Mouse (Mus musculus) ES-E14 (cell line): ENCODE measurements around the gene Mnat1. TPM values are rescaled to one million over a fixed set of nuclear protein-coding genes. Genes with fewer than 3 reads are reported as not detected.

Source experiments
- DNase-seq: peaks from one replicate; pipeline ENCODE4 v3.0.0-alpha.2; 2013; ENCODE audit warnings: low read depth, low spot score
- H3K27ac ChIP-seq: 2 replicates; pipeline ENCODE4 v1.5.1; 2012; ENCODE audit warnings: low read depth, mild to moderate bottlenecking, low read length, moderate library complexity, mixed read lengths; ENCODE audit not compliant: poor library complexity, insufficient read depth, severe bottlenecking
- H3K36me3 ChIP-seq: 2 replicates; pipeline ENCODE4 v1.6.1; 2012; ENCODE audit warnings: mild to moderate bottlenecking, low read length, moderate library complexity, mixed read lengths; ENCODE audit not compliant: control insufficient read depth, poor library complexity, insufficient read depth, severe bottlenecking
- H3K4me1 ChIP-seq, 2 experiments: fragments of 150-350 bp in 1 of 2; sonication (generic) in 1 of 2; 2 replicates each; pipeline ENCODE4 v1.6.1; 2012; ENCODE audit warnings: low read length in 2 of 2, mild to moderate bottlenecking in 1 of 2, mixed read lengths in 1 of 2; ENCODE audit not compliant: control insufficient read depth in 2 of 2, insufficient read depth in 2 of 2, poor library complexity in 1 of 2
- H3K4me3 ChIP-seq, 2 experiments: fragments of 150-350 bp in 1 of 2; sonication (generic) in 1 of 2; 2 replicates each; pipeline ENCODE4 v1.5.1; 2012; ENCODE audit warnings: low read length in 2 of 2, low read depth in 1 of 2, mild to moderate bottlenecking in 1 of 2, mixed read lengths in 1 of 2; ENCODE audit not compliant: insufficient read depth in 1 of 2, poor library complexity in 1 of 2, severe bottlenecking in 1 of 2
- H3K9ac ChIP-seq: 2 replicates; pipeline ENCODE4 v1.6.1; 2012; ENCODE audit warnings: low read depth, mild to moderate bottlenecking, low read length, mixed read lengths; ENCODE audit not compliant: poor library complexity, insufficient read depth, severe bottlenecking
- H3K9me3 ChIP-seq: fragments of 150-350 bp; sonication (generic); 2 replicates; pipeline ENCODE4 v1.6.1; 2012; ENCODE audit warnings: low read depth, mild to moderate bottlenecking, low read length; ENCODE audit not compliant: control insufficient read depth, insufficient read depth
- CHD2 ChIP-seq: IDR thresholded peaks from 2 replicates; pipeline ENCODE4 v1.6.1; 2014; ENCODE audit warnings: mild to moderate bottlenecking, low read depth, low read length, inconsistent platforms
- HCFC1 ChIP-seq: IDR thresholded peaks from 2 replicates; pipeline ENCODE4 v1.6.1; 2012; ENCODE audit warnings: low read length, inconsistent platforms, borderline replicate concordance; ENCODE audit not compliant: insufficient read depth
- MAFK ChIP-seq: IDR thresholded peaks from 2 replicates; pipeline ENCODE4 v1.6.1; 2014; ENCODE audit warnings: mild to moderate bottlenecking, low read depth, low read length, inconsistent platforms; ENCODE audit not compliant: insufficient read depth
- ZC3H11A ChIP-seq: IDR thresholded peaks from 2 replicates; pipeline ENCODE4 v1.6.1; 2012; ENCODE audit warnings: low read depth, mild to moderate bottlenecking, inconsistent platforms, low read length, borderline replicate concordance
- ZNF384 ChIP-seq: IDR thresholded peaks from 2 replicates; pipeline ENCODE4 v1.6.1; 2012; ENCODE audit warnings: low read depth, low read length, inconsistent platforms
- in situ Hi-C, 2 experiments: fragments of 600-800 bp; cut with MboI; formaldehyde crosslinking; loops; one replicate each; pipeline ENCODE4 v1.15.1; 2025; ENCODE audit warnings: low sequenced_read_pairs in 2 of 2, inconsistent platforms in 1 of 2; ENCODE audit not compliant: unreplicated experiment in 2 of 2
- total RNA-seq: library from RNA; depleted of rRNA; stranded (reverse); fragments of 300-350 nt; gene quantifications from 2 replicates; pipeline ENCODE4 v1.2.3, GENCODE M21; 2012

Gene Mnat1
- total RNA-seq, 1 experiment: 41.2 TPM

- no peak for TF ChIP-seq HCFC1
- no peak for TF ChIP-seq ZNF384
- TF ChIP-seq CHD2: no peak
- Histone ChIP-seq H3K4me3 (no peak overlapping the region), H3K9ac (no peak overlapping the region), H3K4me1 (no peaks in the 10 kb centered on the region), H3K27ac (no peak overlapping the region), H3K36me3 (peaks cover 3% of the 10 kb centered on the region), H3K9me3 (no peaks in the 10 kb centered on the region)
- in situ Hi-C loops: no loop called here
- no peak for DNase-seq
These were observed 95.1 kb downstream of the Mnat1 start for GRCm38 (mm10) chr12:73218632-73219031.

- H3K36me3 ChIP-seq: peaks cover 3% of the 10 kb centered on the region
- no peak for TF ChIP-seq ZC3H11A
- TF ChIP-seq MAFK: no peak
- no peak for TF ChIP-seq HCFC1
- no peak for TF ChIP-seq ZNF384
- TF ChIP-seq CHD2: no peak
- no peak overlapping the region for H3K4me3 ChIP-seq
- no peak for DNase-seq
- in situ Hi-C loops: no loop called here
- no peaks in the 10 kb centered on the region for H3K4me1 ChIP-seq
- no peaks in the 10 kb centered on the region for H3K9me3 ChIP-seq
- H3K9ac ChIP-seq: no peak overlapping the region
- no peak overlapping the region for H3K27ac ChIP-seq
These were observed 97.7 kb downstream of the Mnat1 start for GRCm38 (mm10) chr12:73221235-73221634.

- peaks cover 3% of the 10 kb centered on the region; the same call in 1 of the 2 replicates for H3K36me3 ChIP-seq
- no peak overlapping the region for H3K27ac ChIP-seq
- H3K9ac ChIP-seq: no peak overlapping the region
- H3K4me1 ChIP-seq: no peaks in the 10 kb centered on the region
- no peaks in the 10 kb centered on the region for H3K9me3 ChIP-seq
- H3K4me3 ChIP-seq: no peak overlapping the region
- in situ Hi-C loops: no loop called here
- DNase-seq: no peak
- TF ChIP-seq CHD2 (no peak), HCFC1 (no peak), ZC3H11A (no peak), ZNF384 (no peak), MAFK (no peak)
These were observed 100.4 kb downstream of the Mnat1 start for GRCm38 (mm10) chr12:73223872-73224271.

- no peak overlapping the region for H3K9ac ChIP-seq
- no peaks in the 10 kb centered on the region for H3K9me3 ChIP-seq
- DNase-seq: no peak
- no peaks in the 10 kb centered on the region for H3K36me3 ChIP-seq
- no peak overlapping the region for H3K27ac ChIP-seq
- in situ Hi-C loops: no loop called here
- no peaks in the 10 kb centered on the region for H3K4me1 ChIP-seq
- no peak for TF ChIP-seq CHD2
- TF ChIP-seq HCFC1: no peak
- no peak overlapping the region for H3K4me3 ChIP-seq
These were observed 104.9 kb downstream of the Mnat1 start for GRCm38 (mm10) chr12:73228427-73228826.

- DNase-seq: no peak
- H3K36me3 ChIP-seq: no peaks in the 10 kb centered on the region
- no peaks in the 10 kb centered on the region for H3K9me3 ChIP-seq
- H3K4me1 ChIP-seq: no peaks in the 10 kb centered on the region
- H3K9ac ChIP-seq: no peak overlapping the region
- in situ Hi-C loops: no loop called here
- no peak overlapping the region for H3K4me3 ChIP-seq
- no peak overlapping the region for H3K27ac ChIP-seq
- no peak for TF ChIP-seq CHD2
- TF ChIP-seq ZC3H11A: no peak
- no peak for TF ChIP-seq ZNF384
- TF ChIP-seq MAFK: no peak
- TF ChIP-seq HCFC1: no peak
These were observed 106.7 kb downstream of the Mnat1 start for GRCm38 (mm10) chr12:73230196-73230595.
